Mouse (Mus musculus): ENCODE measurements around the gene Pomc. TPM values are rescaled to one million over a fixed set of nuclear protein-coding genes. Genes with fewer than 3 reads are reported as not detected.

The Pomc gene
- total and polyA plus RNA-seq, 2 experiments from 2014 or later: 1.2 TPM; not detected in 1

- ATAC-seq (ENCODE audit: insufficient read depth, low read depth) (no peak), DNase-seq (ENCODE audit: low spot score) (peak; percentile 62)
- H3K4me2 ChIP-seq (ENCODE audit: low read depth, low read length): no peak overlapping the region
- H3K9ac ChIP-seq (replicated peaks; ENCODE audit: low read depth, low read length): no peak overlapping the region
- no peaks in the 10 kb centered on the region for H3K9me3 ChIP-seq (replicated peaks; ENCODE audit: control insufficient read depth, low read length)
- H3K36me3 ChIP-seq (replicated peaks; ENCODE audit: control insufficient read depth, insufficient read depth, low read length): no peaks in the 10 kb centered on the region
- WGBS: 4% methylated on average over 1 of the region's 1 CpGs
- no peaks in the 10 kb centered on the region for H3K27me3 ChIP-seq (ENCODE audit: control insufficient read depth, insufficient read depth, low read length)
- H3K4me1 ChIP-seq (ENCODE audit: control insufficient read depth, insufficient read depth): peaks cover 4% of the 10 kb centered on the region; the same call in 1 of the 2 replicates
- no peak overlapping the region for H3K4me3 ChIP-seq (ENCODE audit: low read depth, low read length)
- TF ChIP-seq CTCF (IDR thresholded peaks at IDR 0.05; ENCODE audit: low read depth): peak; percentile 80
- no peak for TF ChIP-seq EP300 (IDR thresholded peaks at IDR 0.05; ENCODE audit: low read depth)
- H3K27ac ChIP-seq (ENCODE audit: low read depth): no peak overlapping the region
These were observed 29.0 kb downstream of the Pomc start for GRCm38 (mm10) chr12:3983736-3984135.

DNA sequence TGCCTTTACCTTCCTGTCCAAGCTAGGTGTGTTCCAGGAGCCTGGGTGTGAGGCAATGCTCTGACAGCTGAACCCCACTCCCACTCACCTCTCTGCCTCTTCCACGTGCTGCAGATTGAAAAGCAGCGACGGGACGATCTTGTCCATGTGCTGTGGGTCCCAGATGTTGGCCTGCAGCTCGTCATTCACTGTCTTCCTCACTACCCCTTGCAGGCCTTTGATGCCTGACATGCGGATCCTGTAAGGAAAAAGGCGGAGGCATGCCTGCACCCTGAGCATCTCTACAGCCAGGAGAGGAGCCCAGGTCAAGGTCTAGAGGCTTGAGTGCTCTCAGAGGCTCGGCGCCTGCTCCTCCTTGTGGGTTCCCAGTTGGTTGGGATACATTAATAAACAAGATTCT lies 29.7 kb downstream of the Pomc start:
- peaks cover 4% of the 10 kb centered on the region; the same call in 1 of the 2 replicates for H3K4me1 ChIP-seq (ENCODE audit: control insufficient read depth, insufficient read depth)
- no peak overlapping the region for H3K27ac ChIP-seq (ENCODE audit: low read depth)
- H3K4me2 ChIP-seq (ENCODE audit: low read depth, low read length): no peak overlapping the region
- no peaks in the 10 kb centered on the region for H3K27me3 ChIP-seq (ENCODE audit: control insufficient read depth, insufficient read depth, low read length)
- DNase-seq (ENCODE audit: low spot score) (no peak), ATAC-seq (ENCODE audit: insufficient read depth, low read depth) (no peak)
- H3K9me3 ChIP-seq (replicated peaks; ENCODE audit: control insufficient read depth, low read length): no peaks in the 10 kb centered on the region
- H3K4me3 ChIP-seq (ENCODE audit: low read depth, low read length): no peak overlapping the region
- no peaks in the 10 kb centered on the region for H3K36me3 ChIP-seq (replicated peaks; ENCODE audit: control insufficient read depth, insufficient read depth, low read length)
- TF ChIP-seq EP300 (IDR thresholded peaks at IDR 0.05; ENCODE audit: low read depth): no peak
- no peak for TF ChIP-seq CTCF (IDR thresholded peaks at IDR 0.05; ENCODE audit: low read depth)
- no peak overlapping the region for H3K9ac ChIP-seq (replicated peaks; ENCODE audit: low read depth, low read length)
- WGBS: 70% methylated on average over 9 of the region's 9 CpGs

DNA sequence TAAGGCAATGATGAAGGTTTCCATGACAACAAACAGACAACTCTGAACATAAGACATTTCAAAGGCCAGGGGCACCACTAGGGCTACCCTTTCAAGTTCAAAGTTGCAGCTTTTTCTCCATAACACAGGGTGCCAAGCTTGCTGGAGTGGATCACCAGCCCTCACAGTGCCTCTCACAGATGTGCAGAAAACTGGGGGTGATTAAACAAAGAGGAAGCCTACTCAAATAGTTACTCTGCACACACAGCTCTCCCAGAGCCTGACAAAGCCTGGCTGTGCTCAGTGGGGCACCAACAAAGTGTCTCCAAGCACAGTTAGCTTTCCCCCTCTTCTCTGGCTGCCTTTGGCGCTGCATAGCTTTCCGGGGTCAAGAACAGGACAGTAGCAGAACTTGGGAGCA lies 35.2 kb downstream of the Pomc start:
- Histone ChIP-seq H3K4me2 (ENCODE audit: low read depth, low read length) (no peak overlapping the region), H3K36me3 (replicated peaks; ENCODE audit: control insufficient read depth, insufficient read depth, low read length) (no peaks in the 10 kb centered on the region), H3K9me3 (replicated peaks; ENCODE audit: control insufficient read depth, low read length) (no peaks in the 10 kb centered on the region), H3K9ac (replicated peaks; ENCODE audit: low read depth, low read length) (no peak overlapping the region), H3K4me1 (ENCODE audit: control insufficient read depth, insufficient read depth) (no peaks in the 10 kb centered on the region), H3K27ac (ENCODE audit: low read depth) (no peak overlapping the region), H3K27me3 (ENCODE audit: control insufficient read depth, insufficient read depth, low read length) (no peaks in the 10 kb centered on the region), H3K4me3 (ENCODE audit: low read depth, low read length) (no peak overlapping the region)
- WGBS: 55% methylated on average over 2 of the region's 2 CpGs
- TF ChIP-seq EP300 (IDR thresholded peaks at IDR 0.05; ENCODE audit: low read depth) (no peak), CTCF (IDR thresholded peaks at IDR 0.05; ENCODE audit: low read depth) (no peak)
- no peak for DNase-seq (ENCODE audit: low spot score)
- ATAC-seq (ENCODE audit: insufficient read depth, low read depth): no peak

- H3K4me2 ChIP-seq (ENCODE audit: low read depth, low read length): no peak overlapping the region
- H3K4me1 ChIP-seq (ENCODE audit: control insufficient read depth, insufficient read depth): no peaks in the 10 kb centered on the region
- DNase-seq (ENCODE audit: low spot score): no peak
- no peak for TF ChIP-seq EP300 (IDR thresholded peaks at IDR 0.05; ENCODE audit: low read depth)
- TF ChIP-seq CTCF (IDR thresholded peaks at IDR 0.05; ENCODE audit: low read depth): no peak
- no peak overlapping the region for H3K9ac ChIP-seq (replicated peaks; ENCODE audit: low read depth, low read length)
- H3K27me3 ChIP-seq (ENCODE audit: control insufficient read depth, insufficient read depth, low read length): no peaks in the 10 kb centered on the region
- no peak for ATAC-seq (ENCODE audit: insufficient read depth, low read depth)
- no peak overlapping the region for H3K4me3 ChIP-seq (ENCODE audit: low read depth, low read length)
- no peaks in the 10 kb centered on the region for H3K36me3 ChIP-seq (replicated peaks; ENCODE audit: control insufficient read depth, insufficient read depth, low read length)
- H3K27ac ChIP-seq (ENCODE audit: low read depth): no peak overlapping the region
- no peaks in the 10 kb centered on the region for H3K9me3 ChIP-seq (replicated peaks; ENCODE audit: control insufficient read depth, low read length)
- 89% methylated on average over 3 of the region's 3 CpGs for WGBS
These were observed 36.3 kb downstream of the Pomc start for GRCm38 (mm10) chr12:3991047-3991446.

DNA sequence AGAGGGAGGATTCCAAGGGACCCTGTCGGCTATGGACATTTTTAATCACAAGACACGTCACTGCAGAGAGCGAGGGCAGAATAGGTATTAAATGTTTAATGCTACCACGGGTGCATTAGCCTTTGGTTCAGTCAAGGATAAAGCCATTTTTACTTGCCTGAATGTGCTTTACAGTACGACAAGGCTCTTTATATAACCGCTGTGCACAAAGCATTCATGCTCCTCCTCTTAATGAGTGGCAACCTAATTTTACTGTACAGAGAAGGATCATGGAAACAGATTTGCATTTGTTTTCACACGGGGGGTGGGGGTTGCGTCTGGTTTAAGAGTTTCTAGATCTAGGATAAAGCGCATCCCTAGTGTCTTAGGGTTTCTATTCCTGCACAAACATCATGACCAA lies 42.0 kb downstream of the Pomc start:
- Histone ChIP-seq H3K9ac (replicated peaks; ENCODE audit: low read depth, low read length) (no peak overlapping the region), H3K4me2 (ENCODE audit: low read depth, low read length) (no peak overlapping the region), H3K27me3 (ENCODE audit: control insufficient read depth, insufficient read depth, low read length) (no peaks in the 10 kb centered on the region), H3K27ac (ENCODE audit: low read depth) (no peak overlapping the region), H3K4me3 (ENCODE audit: low read depth, low read length) (no peak overlapping the region), H3K9me3 (replicated peaks; ENCODE audit: control insufficient read depth, low read length) (no peaks in the 10 kb centered on the region), H3K4me1 (ENCODE audit: control insufficient read depth, insufficient read depth) (no peaks in the 10 kb centered on the region), H3K36me3 (replicated peaks; ENCODE audit: control insufficient read depth, insufficient read depth, low read length) (0 out of 2 replicates have a peak, but pooled peaks cover 3% of the 10 kb centered on the region)
- TF ChIP-seq EP300 (IDR thresholded peaks at IDR 0.05; ENCODE audit: low read depth) (no peak), CTCF (IDR thresholded peaks at IDR 0.05; ENCODE audit: low read depth) (no peak)
- WGBS: 86% methylated on average over 9 of the region's 9 CpGs
- ATAC-seq (ENCODE audit: insufficient read depth, low read depth): no peak
- no peak for DNase-seq (ENCODE audit: low spot score)

DNA sequence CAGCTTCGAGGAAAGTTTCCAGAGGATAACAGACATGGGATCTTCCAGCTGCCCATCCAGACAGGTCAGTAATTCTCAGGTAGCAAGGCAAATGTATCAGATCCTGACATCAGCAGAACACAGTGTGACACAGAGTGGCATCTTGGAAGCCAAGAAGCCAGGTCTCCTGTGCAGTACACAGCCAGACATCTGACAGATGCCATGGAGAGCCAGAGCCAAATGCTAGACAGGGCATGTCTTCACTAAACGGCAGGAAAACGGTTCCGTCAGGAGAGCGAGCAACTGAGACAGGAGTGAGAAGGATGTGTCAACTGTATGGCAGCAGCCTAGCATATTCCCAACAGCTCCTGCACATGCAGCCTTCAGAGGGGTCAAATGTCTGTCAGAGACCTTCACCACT lies 45.7 kb downstream of the Pomc start:
- TF ChIP-seq EP300 (IDR thresholded peaks at IDR 0.05; ENCODE audit: low read depth) (no peak), CTCF (IDR thresholded peaks at IDR 0.05; ENCODE audit: low read depth) (no peak)
- Histone ChIP-seq H3K4me3 (ENCODE audit: low read depth, low read length) (no peak overlapping the region), H3K27ac (ENCODE audit: low read depth) (no peak overlapping the region), H3K9me3 (replicated peaks; ENCODE audit: control insufficient read depth, low read length) (no peaks in the 10 kb centered on the region), H3K27me3 (ENCODE audit: control insufficient read depth, insufficient read depth, low read length) (no peaks in the 10 kb centered on the region), H3K9ac (replicated peaks; ENCODE audit: low read depth, low read length) (no peak overlapping the region), H3K4me1 (ENCODE audit: control insufficient read depth, insufficient read depth) (no peaks in the 10 kb centered on the region), H3K36me3 (replicated peaks; ENCODE audit: control insufficient read depth, insufficient read depth, low read length) (0 out of 2 replicates have a peak, but pooled peaks cover 3% of the 10 kb centered on the region), H3K4me2 (ENCODE audit: low read depth, low read length) (no peak overlapping the region)
- 94% methylated on average over 5 of the region's 5 CpGs for WGBS
- DNase-seq (ENCODE audit: low spot score) (no peak), ATAC-seq (ENCODE audit: insufficient read depth, low read depth) (no peak)

Data from heart, postnatal 0 days (tissue).